Mouse (Mus musculus): ENCODE data around the gene Gm12185. TPM values are rescaled to one million over a fixed set of nuclear protein-coding genes. Genes with fewer than 3 reads are reported as not detected.
A peak's percentile ranks its signal among the peaks of the same experiment; 100 is the strongest.

The Gm12185 gene
- polyA plus RNA-seq, 1 experiment from 2014 or later = not detected

DNA sequence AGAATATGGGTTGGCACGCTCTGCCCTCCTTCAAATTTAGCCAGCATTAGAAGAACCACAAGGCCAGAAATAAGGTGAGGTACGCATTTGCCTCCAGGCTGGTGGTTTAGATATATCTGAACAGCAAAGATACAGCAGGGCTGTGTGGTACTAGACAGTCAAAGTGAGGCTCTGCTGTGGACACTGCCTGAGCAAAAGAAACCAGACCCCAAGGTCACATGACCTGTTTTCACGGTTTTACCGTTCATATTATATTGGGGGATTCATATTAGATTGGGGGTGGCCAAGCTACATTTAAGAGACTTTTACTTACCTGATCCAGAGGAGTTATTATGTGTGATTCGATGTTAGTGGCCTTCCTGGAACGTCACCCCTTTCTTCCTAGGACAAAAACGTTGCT, 121.2 kb downstream of the Gm12185 start:
- peak overlapping the region; percentile 22; the same call in 1 of the 2 replicates for H3K27ac ChIP-seq (replicated peaks)
- peaks cover 18% of the 10 kb centered on the region for H3K4me1 ChIP-seq (replicated peaks)
- WGBS = 39% methylated on average over 7 of the region's 7 CpGs
- H3K9ac ChIP-seq = peak overlapping the region; percentile 37
- H3K4me2 ChIP-seq = peak overlapping the region; percentile 74
- no peaks in the 10 kb centered on the region for H3K9me3 ChIP-seq
- H3K36me3 ChIP-seq = no peaks in the 10 kb centered on the region
- peak overlapping the region; percentile 43 for H3K4me3 ChIP-seq
- no peak for ATAC-seq (ENCODE audit: low FRiP score, low read depth)
- no peaks in the 10 kb centered on the region for H3K27me3 ChIP-seq

DNA sequence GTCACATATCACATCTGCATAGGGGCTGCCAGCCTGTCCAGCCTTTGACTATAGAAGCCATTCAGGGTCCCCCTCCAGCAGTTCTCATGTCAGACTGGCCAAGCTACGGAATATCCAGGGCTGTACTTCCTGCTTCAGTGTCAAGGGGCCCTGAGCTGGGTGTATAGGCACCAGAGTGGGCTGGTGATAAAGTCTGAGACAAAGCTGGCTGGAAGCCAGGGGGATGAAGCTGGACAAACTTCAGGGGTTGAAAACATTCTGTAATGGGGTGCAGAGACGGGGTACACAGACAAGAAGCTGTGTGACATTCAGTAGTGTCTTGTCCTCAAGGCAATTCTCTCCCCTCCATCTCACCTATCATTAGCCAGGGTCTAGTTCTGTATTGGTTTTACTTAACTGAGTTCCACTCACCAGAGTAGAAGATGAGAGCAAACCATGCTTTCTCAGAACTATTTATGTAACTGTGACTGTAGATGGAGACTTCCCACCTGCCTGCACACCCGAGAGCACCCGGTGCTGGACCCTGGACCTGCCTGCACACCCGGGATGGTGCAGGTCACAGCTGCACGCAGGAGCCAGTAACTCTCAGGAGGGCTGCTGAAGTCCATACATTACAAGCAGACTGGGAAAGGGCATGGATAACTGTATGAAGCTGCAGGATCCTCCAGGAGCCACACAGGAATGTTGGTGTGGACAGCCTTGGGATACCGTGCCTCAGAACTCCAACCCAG, 122.5 kb downstream of the Gm12185 start:
- H3K4me1 ChIP-seq (replicated peaks) = peaks cover 18% of the 10 kb centered on the region
- 81% methylated on average over 7 of the region's 7 CpGs for WGBS
- no peaks in the 10 kb centered on the region for H3K36me3 ChIP-seq
- H3K4me3 ChIP-seq = no peak overlapping the region
- peak overlapping the region; percentile 74 for H3K4me2 ChIP-seq
- H3K9ac ChIP-seq = no peak overlapping the region
- no peaks in the 10 kb centered on the region for H3K9me3 ChIP-seq
- H3K27me3 ChIP-seq = no peaks in the 10 kb centered on the region
- ATAC-seq (ENCODE audit: low FRiP score, low read depth) = no peak
- no peak overlapping the region for H3K27ac ChIP-seq (replicated peaks)

DNA sequence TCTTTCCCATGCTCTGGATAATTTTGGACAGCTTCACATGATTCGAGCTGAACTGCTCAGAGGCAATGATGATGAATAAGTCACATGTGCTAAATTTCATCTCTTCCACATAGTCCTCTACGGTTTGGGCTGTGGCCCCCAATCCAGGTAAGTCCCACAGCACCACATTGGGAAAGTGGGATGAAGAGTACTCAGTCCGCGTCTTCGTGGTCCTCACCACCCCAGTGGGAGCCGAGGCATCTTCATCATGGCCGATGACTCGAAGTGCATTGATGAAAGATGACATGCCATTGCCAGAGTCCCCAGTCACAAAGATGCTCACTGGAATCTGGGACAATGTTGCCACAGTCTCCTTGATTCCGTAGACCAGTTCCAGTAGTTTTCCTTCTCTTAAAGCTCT, 125.5 kb downstream of the Gm12185 start:
- H3K9me3 ChIP-seq = no peaks in the 10 kb centered on the region
- no peak overlapping the region for H3K4me2 ChIP-seq
- no peak for ATAC-seq (ENCODE audit: low FRiP score, low read depth)
- H3K27me3 ChIP-seq = no peaks in the 10 kb centered on the region
- H3K36me3 ChIP-seq = no peaks in the 10 kb centered on the region
- no peak overlapping the region for H3K9ac ChIP-seq
- WGBS = 97% methylated on average over 9 of the region's 9 CpGs
- no peak overlapping the region for H3K4me3 ChIP-seq
- no peak overlapping the region for H3K27ac ChIP-seq (replicated peaks)
- peaks cover 8% of the 10 kb centered on the region for H3K4me1 ChIP-seq (replicated peaks)

DNA sequence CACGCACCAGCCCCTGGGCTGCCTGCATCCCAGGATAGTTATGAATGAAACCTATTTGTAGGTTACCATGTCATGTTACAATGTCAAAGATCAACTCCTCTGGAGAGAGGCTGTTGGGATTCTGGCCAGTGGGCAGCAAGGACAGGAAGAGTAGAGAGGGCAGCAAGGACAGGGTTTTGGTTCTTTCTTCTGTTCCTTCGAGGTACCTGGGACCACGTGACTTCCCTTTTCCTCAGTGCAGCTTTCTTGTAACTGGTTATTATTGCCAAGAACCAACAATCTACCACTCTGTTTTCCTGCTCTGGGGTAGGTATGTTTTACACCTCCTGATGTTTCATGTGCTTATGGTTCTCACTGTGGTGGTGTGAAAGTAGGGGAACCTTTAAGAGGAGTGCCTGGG, 128.2 kb downstream of the Gm12185 start:
- Histone ChIP-seq H3K27ac (replicated peaks) (no peak overlapping the region), H3K4me3 (no peak overlapping the region), H3K9me3 (no peaks in the 10 kb centered on the region), H3K9ac (no peak overlapping the region), H3K36me3 (no peaks in the 10 kb centered on the region), H3K27me3 (0 out of 2 replicates have a peak, but pooled peaks cover 5% of the 10 kb centered on the region), H3K4me2 (no peak overlapping the region), H3K4me1 (replicated peaks) (peaks cover 2% of the 10 kb centered on the region)
- no peak for ATAC-seq (ENCODE audit: low FRiP score, low read depth)
- 85% methylated on average over 3 of the region's 3 CpGs for WGBS

DNA sequence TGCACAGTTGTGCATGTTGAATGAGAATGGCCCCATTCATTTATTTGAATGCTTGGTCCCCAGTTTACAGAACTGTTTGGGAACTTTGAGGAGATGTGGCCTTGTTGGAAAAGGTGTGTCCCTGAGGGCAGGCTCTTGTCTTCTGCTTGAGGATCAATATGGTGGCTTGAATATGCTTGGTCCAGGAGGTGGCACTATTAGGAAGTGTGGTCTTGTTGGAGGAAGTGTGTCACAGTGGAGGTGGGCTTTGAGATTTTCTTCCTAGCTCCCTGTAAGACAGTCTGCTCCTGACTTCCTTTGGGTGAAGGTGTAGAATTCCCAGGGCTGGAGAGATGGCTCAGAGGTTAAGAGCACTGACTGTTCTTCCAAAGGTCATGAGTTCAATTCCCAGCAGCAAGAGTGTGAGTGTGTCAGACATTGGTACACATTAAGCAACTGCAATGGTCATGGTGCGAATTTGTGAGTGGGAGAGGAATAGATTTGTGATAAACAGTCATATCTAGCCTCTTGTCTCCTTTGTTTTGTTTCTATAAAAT, 129.2 kb downstream of the Gm12185 start:
- Histone ChIP-seq H3K27ac (replicated peaks) (no peak overlapping the region), H3K27me3 (0 out of 2 replicates have a peak, but pooled peaks cover 5% of the 10 kb centered on the region), H3K4me3 (no peak overlapping the region), H3K9me3 (no peaks in the 10 kb centered on the region), H3K4me2 (no peak overlapping the region), H3K4me1 (replicated peaks) (peaks cover 9% of the 10 kb centered on the region), H3K36me3 (no peaks in the 10 kb centered on the region), H3K9ac (no peak overlapping the region)
- 91% methylated on average over 1 of the region's 1 CpGs for whole genome bisulfite sequencing
- no peak for ATAC-seq (ENCODE audit: low FRiP score, low read depth)

DNA sequence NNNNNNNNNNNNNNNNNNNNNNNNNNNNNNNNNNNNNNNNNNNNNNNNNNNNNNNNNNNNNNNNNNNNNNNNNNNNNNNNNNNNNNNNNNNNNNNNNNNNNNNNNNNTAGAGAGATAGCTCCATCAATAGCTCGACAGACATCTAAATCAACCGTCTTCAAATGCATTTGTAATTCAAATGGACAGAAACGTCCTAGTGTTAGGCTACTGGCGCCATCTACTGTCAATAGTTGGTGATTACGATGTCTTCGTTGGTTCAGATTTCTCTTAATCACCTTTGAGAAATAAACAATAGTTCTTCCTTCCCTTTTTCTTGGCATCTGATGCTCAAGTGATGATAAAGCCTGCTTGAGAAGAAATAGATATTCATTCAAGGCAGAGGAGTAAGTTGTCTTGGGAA, 133.0 kb downstream of the Gm12185 start:
- Histone ChIP-seq H3K27ac (replicated peaks) (no peak overlapping the region), H3K36me3 (no peaks in the 10 kb centered on the region), H3K4me3 (peak overlapping the region; percentile 58), H3K4me1 (replicated peaks) (peaks cover 29% of the 10 kb centered on the region), H3K27me3 (0 out of 2 replicates have a peak, but pooled peaks cover 5% of the 10 kb centered on the region), H3K9me3 (no peaks in the 10 kb centered on the region), H3K4me2 (peak overlapping the region; percentile 88), H3K9ac (no peak overlapping the region)
- no peak for ATAC-seq (ENCODE audit: low FRiP score, low read depth)
- 0% methylated on average over 6 of the region's 6 CpGs for WGBS

Other genes with a start within 250 kb of the Gm12185 start
- gene Rack1, start 191.9 kb downstream of the Gm12185 start, polyA plus RNA-seq (2015; fragmentation: Nextera tagmentation; extraction: Ambion mirVana) = 361 and 362 TPM in 2 replicates
- 6.8 and 7.4 TPM in 2 replicates for gene Trim41, start 174.9 kb downstream of the Gm12185 start, polyA plus RNA-seq (2015; fragmentation: Nextera tagmentation; extraction: Ambion mirVana)
- gene Trim7, start 166.1 kb downstream of the Gm12185 start, polyA plus RNA-seq (2015; fragmentation: Nextera tagmentation; extraction: Ambion mirVana) = 3.1 and 3.7 TPM in 2 replicates
- gene Gm12184, start 165.6 kb downstream of the Gm12185 start, polyA plus RNA-seq (2015; fragmentation: Nextera tagmentation; extraction: Ambion mirVana) = 3.8 and 4.7 TPM in 2 replicates
- 3.5 and 5.2 TPM in 2 replicates for gene Irgm1, start 120.5 kb downstream of the Gm12185 start, polyA plus RNA-seq (2015; fragmentation: Nextera tagmentation; extraction: Ambion mirVana)
- 0.14 and 0.42 TPM in 2 replicates for gene Gm5431, start 90.0 kb downstream of the Gm12185 start, polyA plus RNA-seq (2015; fragmentation: Nextera tagmentation; extraction: Ambion mirVana)
- gene Psme2b, start 46.0 kb downstream of the Gm12185 start, polyA plus RNA-seq (2015; fragmentation: Nextera tagmentation; extraction: Ambion mirVana) = 1.8 and 2.2 TPM in 2 replicates
- not detected in 2 replicates for gene Olfr56, start 13.3 kb downstream of the Gm12185 start, polyA plus RNA-seq (2015; fragmentation: Nextera tagmentation; extraction: Ambion mirVana)
- 0.45 and 0.48 TPM in 2 replicates for gene 9930111J21Rik1, start 12.8 kb downstream of the Gm12185 start, polyA plus RNA-seq (2015; fragmentation: Nextera tagmentation; extraction: Ambion mirVana)
- 0.24 TPM in 1 of 2 replicates, not detected in the other for gene Tgtp1, start 1.9 kb upstream of the Gm12185 start, polyA plus RNA-seq (2015; fragmentation: Nextera tagmentation; extraction: Ambion mirVana)
- 0.35 and 0.45 TPM in 2 replicates for gene 9930111J21Rik2, start 59.0 kb upstream of the Gm12185 start, polyA plus RNA-seq (2015; fragmentation: Nextera tagmentation; extraction: Ambion mirVana)
- 0.54 TPM in 1 of 2 replicates, not detected in the other for gene Tgtp2, start 72.0 kb upstream of the Gm12185 start, polyA plus RNA-seq (2015; fragmentation: Nextera tagmentation; extraction: Ambion mirVana)
- 0.52 and 1.6 TPM in 2 replicates for gene Ifi47, start 84.4 kb upstream of the Gm12185 start, polyA plus RNA-seq (2015; fragmentation: Nextera tagmentation; extraction: Ambion mirVana)
- gene Olfr1396, start 122.6 kb upstream of the Gm12185 start, polyA plus RNA-seq (2015; fragmentation: Nextera tagmentation; extraction: Ambion mirVana) = not detected in 2 replicates
- gene Olfr1395, start 150.0 kb upstream of the Gm12185 start, polyA plus RNA-seq (2015; fragmentation: Nextera tagmentation; extraction: Ambion mirVana) = not detected in 2 replicates
- gene Olfr1394, start 162.2 kb upstream of the Gm12185 start, polyA plus RNA-seq (2015; fragmentation: Nextera tagmentation; extraction: Ambion mirVana) = not detected in 2 replicates
- gene Btnl9, start 194.9 kb upstream of the Gm12185 start, polyA plus RNA-seq (2015; fragmentation: Nextera tagmentation; extraction: Ambion mirVana) = 0.22 TPM in 1 of 2 replicates, not detected in the other
- 38.0 and 40.7 TPM in 2 replicates for gene Zfp62, start 211.1 kb upstream of the Gm12185 start, polyA plus RNA-seq (2015; fragmentation: Nextera tagmentation; extraction: Ambion mirVana)